Mouse (Mus musculus): Measurements from ENCODE around the gene Ahnak.

- TF ChIP-seq EP300 (IDR thresholded peaks at IDR 0.05; ENCODE audit: insufficient read depth, low read depth, low read length) (no peak), CTCF (IDR thresholded peaks at IDR 0.05; ENCODE audit: low read depth, low read length) (no peak), POLR2A (IDR thresholded peaks at IDR 0.05; ENCODE audit: insufficient read depth, low read length) (no peak)
These were observed 3.0 kb downstream of the Ahnak start for GRCm38 (mm10) chr19:8991871-8992735.

All from ES-Bruce4 (cell line).